Mouse (Mus musculus) heart, postnatal 0 days (tissue): ENCODE data around the gene Itpa.

ENCODE experiments used
- CTCF ChIP-seq: IDR thresholded peaks from 2 replicates; pipeline ENCODE4 v1.5.1; 2016; ENCODE audit warnings: antibody characterized with exemption, control low read depth, low read depth
- EP300 ChIP-seq: IDR thresholded peaks from 2 replicates; pipeline ENCODE4 v1.6.1; 2016; ENCODE audit warnings: antibody characterized with exemption, low read depth

GRCm38 (mm10) chr2:130704040-130705001 is 36.9 kb downstream of the Itpa start:
- TF ChIP-seq CTCF (no peak), EP300 (no peak)
